Mouse (Mus musculus): Measurements from ENCODE around the gene Mettl14. TPM values are rescaled to one million over a fixed set of nuclear protein-coding genes. Genes with fewer than 3 reads are reported as not detected.

The Mettl14 gene
- polyA plus RNA-seq, 1 experiment from 2014 or later: 23.5 TPM

Other genes starting within 250 kb of the Mettl14 start
- gene Synpo2, start 150.0 kb downstream of the Mettl14 start, polyA plus RNA-seq (2015; fragmentation: Nextera tagmentation; extraction: Ambion mirVana): 6.9 and 9.2 TPM in 2 replicates
- gene Sec24d, start 118.7 kb downstream of the Mettl14 start, polyA plus RNA-seq (2015; fragmentation: Nextera tagmentation; extraction: Ambion mirVana): 108 and 113 TPM in 2 replicates
- gene Prss12, start 60.8 kb upstream of the Mettl14 start, polyA plus RNA-seq (2015; fragmentation: Nextera tagmentation; extraction: Ambion mirVana): 36.8 and 36.9 TPM in 2 replicates